Mouse (Mus musculus): Measurements from ENCODE around the gene Aox4. TPM values are rescaled to one million over a fixed set of nuclear protein-coding genes. Genes with fewer than 3 reads are reported as not detected.

The Aox4 gene
- polyA plus RNA-seq, 1 experiment = 1.0 TPM

DNA sequence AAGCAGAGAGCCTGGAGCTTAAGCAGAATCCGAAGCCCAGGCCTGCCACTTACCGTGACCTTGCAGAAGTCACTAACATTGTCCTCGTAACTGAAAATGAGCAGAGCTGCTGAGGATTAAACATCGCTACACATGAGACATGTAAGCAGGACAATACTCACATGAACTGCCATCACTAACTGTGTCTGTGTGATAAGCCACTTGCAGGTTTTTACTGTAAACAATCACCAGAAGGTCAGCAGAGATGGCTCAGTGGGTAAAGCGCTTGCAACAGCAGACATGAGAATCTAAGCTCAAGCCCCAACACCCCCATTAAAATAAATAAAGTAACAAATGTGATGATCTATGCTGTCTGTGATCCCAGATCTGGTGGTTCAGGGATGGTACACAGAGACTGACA lies 28.2 kb downstream of the Aox4 start:
- Histone ChIP-seq H3K4me3 (ENCODE audit: insufficient read depth, low read length) (no peak overlapping the region), H3K4me1 (ENCODE audit: control insufficient read depth, insufficient read depth, low read length) (no peaks in the 10 kb centered on the region), H3K27ac (ENCODE audit: insufficient read depth, low read length) (no peak overlapping the region)
- TF ChIP-seq POLR2A (IDR thresholded peaks at IDR 0.05; ENCODE audit: extremely low read depth, insufficient read depth, low read length) = no peak
- TF ChIP-seq CTCF (IDR thresholded peaks at IDR 0.05; ENCODE audit: extremely low read depth, insufficient read depth, low read length) = no peak

DNA sequence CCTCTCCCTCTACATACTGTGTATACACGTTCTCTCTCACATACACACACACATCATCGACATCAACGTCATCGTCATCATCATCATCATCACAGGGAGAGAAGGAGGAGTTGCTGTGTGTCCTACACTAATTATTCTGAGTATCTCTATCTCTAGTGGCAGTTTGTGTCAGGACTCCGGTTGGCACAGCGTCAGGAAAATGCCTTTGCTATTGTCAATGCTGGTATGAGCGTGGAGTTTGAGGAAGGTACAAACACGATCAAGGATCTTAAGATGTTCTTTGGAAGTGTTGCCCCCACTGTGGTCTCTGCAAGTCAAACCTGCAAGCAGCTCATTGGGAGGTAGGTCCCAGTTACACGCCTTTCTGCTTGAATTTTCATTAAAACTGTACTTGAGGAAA lies 28.8 kb downstream of the Aox4 start:
- H3K4me1 ChIP-seq (ENCODE audit: control insufficient read depth, insufficient read depth, low read length) = no peaks in the 10 kb centered on the region
- H3K4me3 ChIP-seq (ENCODE audit: insufficient read depth, low read length) = no peak overlapping the region
- no peak overlapping the region for H3K27ac ChIP-seq (ENCODE audit: insufficient read depth, low read length)
- TF ChIP-seq POLR2A (IDR thresholded peaks at IDR 0.05; ENCODE audit: extremely low read depth, insufficient read depth, low read length) = no peak
- no peak for TF ChIP-seq CTCF (IDR thresholded peaks at IDR 0.05; ENCODE audit: extremely low read depth, insufficient read depth, low read length)

DNA sequence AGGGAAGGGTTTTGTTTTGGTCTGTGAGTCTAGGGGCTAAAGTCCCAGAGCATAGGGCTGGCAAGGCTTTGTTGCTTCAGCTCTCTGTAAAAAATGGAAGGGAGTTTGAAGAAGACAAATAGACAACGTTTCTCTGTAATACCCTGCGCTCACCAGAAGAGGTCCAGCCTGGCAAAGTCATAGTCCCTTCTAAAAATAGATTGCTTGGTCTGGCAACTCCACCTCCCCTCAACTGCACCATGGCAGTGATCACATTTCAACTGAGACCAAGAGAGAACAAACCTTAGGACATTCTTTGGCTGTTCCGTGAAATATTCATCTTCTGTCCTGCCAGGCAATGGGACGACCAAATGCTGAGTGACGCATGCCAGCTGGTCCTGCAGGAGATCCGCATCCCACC lies 30.1 kb downstream of the Aox4 start:
- Histone ChIP-seq H3K4me3 (ENCODE audit: insufficient read depth, low read length) (no peak overlapping the region), H3K27ac (ENCODE audit: insufficient read depth, low read length) (no peak overlapping the region), H3K4me1 (ENCODE audit: control insufficient read depth, insufficient read depth, low read length) (no peaks in the 10 kb centered on the region)
- TF ChIP-seq POLR2A (IDR thresholded peaks at IDR 0.05; ENCODE audit: extremely low read depth, insufficient read depth, low read length) (no peak), CTCF (IDR thresholded peaks at IDR 0.05; ENCODE audit: extremely low read depth, insufficient read depth, low read length) (no peak)

DNA sequence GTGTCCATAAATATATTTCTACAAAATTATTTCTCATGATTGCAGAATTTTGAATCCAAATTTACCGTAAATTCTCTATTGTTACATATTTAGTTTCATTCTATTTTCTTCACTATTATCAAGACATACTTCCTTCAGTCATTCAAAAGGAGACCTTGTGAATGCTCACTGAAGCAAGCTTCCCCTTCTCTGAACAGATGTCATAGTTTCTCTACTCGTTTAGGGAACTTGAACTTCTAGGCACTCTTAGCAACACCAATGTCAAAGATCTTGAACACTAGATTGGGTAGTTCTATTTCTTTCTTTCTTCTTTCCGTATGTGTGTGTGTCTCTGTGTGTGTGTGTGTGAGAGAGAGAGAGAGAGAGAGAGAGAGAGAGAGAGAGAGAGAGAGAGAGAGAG lies 34.3 kb downstream of the Aox4 start:
- Histone ChIP-seq H3K4me1 (ENCODE audit: control insufficient read depth, insufficient read depth, low read length) (no peaks in the 10 kb centered on the region), H3K4me3 (ENCODE audit: insufficient read depth, low read length) (no peak overlapping the region), H3K27ac (ENCODE audit: insufficient read depth, low read length) (no peak overlapping the region)
- TF ChIP-seq CTCF (IDR thresholded peaks at IDR 0.05; ENCODE audit: extremely low read depth, insufficient read depth, low read length) (no peak), POLR2A (IDR thresholded peaks at IDR 0.05; ENCODE audit: extremely low read depth, insufficient read depth, low read length) (no peak)

DNA sequence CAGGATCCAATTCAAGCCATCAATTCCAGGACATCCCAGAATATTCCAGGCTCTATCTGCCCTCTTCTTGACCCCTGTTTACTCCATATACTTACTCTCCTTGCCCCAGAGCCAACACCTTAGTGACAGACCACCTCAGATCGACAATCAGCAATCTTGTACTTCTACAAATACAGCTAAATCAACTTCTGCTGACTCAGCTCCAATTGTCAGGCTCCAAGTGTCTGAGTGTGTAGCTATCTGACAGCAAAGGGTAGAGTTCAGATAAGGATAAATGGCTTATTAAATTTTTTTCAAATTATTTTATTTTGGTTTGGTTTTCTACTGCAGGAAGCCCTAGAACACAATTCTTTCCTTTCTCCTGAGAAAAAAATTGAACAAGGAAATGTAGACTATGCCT lies 38.3 kb downstream of the Aox4 start:
- Histone ChIP-seq H3K27ac (ENCODE audit: insufficient read depth, low read length) (no peak overlapping the region), H3K4me1 (ENCODE audit: control insufficient read depth, insufficient read depth, low read length) (no peaks in the 10 kb centered on the region), H3K4me3 (ENCODE audit: insufficient read depth, low read length) (no peak overlapping the region)
- TF ChIP-seq POLR2A (IDR thresholded peaks at IDR 0.05; ENCODE audit: extremely low read depth, insufficient read depth, low read length) (no peak), CTCF (IDR thresholded peaks at IDR 0.05; ENCODE audit: extremely low read depth, insufficient read depth, low read length) (no peak)

DNA sequence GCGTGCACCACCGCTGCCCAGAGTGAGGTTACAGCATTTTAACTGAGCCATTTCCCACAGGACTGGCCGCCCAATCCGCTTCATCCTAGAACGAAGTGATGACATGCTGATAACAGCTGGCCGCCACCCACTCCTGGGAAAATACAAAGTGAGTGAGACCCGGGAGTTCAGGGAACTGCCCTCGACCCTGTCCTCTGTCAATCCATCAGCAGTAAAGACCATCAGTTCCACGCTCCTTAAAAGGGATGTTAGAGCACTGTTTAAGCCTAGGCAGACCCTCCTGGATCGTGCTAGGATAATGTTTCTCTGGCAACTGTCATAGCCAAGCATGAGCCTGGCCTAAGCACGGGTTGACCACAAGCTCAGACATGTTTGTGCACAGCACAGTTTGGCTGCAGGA lies 43.3 kb downstream of the Aox4 start:
- H3K27ac ChIP-seq (ENCODE audit: insufficient read depth, low read length) = no peak overlapping the region
- no peak for TF ChIP-seq CTCF (IDR thresholded peaks at IDR 0.05; ENCODE audit: extremely low read depth, insufficient read depth, low read length)
- no peak for TF ChIP-seq POLR2A (IDR thresholded peaks at IDR 0.05; ENCODE audit: extremely low read depth, insufficient read depth, low read length)

DNA sequence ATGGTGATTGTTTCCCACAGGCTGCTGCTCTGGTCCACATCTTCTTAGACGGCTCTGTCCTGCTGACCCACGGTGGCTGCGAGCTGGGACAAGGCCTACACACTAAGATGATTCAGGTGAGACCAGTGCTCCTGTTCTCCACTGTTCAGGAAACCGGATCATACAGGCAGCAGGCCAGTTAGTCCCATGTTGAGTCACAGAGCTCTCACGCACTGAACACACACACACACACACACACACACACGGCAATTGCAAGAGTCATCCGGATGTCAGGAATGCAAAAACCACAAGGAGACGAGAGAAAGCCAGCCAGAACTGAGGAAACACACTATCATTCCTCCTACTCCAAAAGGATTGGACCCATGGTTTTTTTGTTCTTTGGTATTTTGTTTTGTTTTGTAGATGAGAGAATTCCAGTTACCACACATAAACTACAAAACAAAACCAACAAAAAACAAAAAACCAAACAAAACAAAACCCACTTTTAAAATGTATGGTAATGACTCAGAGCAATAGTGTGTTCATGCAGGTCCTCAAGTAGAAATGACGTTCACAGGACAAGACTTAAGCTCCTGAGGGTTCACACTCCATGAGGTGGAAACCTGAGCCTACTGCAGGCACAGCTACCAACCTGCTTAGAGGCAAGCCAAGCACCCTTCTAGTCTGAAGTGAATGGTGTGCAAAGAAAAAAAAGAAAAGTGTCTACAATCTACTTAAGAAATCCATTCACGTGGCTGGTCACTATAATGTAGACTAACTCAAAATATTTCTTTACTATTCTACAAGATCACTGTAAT lies 47.2 kb downstream of the Aox4 start:
- H3K27ac ChIP-seq (ENCODE audit: insufficient read depth, low read length) = no peak overlapping the region
- H3K4me3 ChIP-seq (ENCODE audit: insufficient read depth, low read length) = no peak overlapping the region
- H3K4me1 ChIP-seq (ENCODE audit: control insufficient read depth, insufficient read depth, low read length) = no peaks in the 10 kb centered on the region
- TF ChIP-seq CTCF (IDR thresholded peaks at IDR 0.05; ENCODE audit: extremely low read depth, insufficient read depth, low read length) = no peak
- no peak for TF ChIP-seq POLR2A (IDR thresholded peaks at IDR 0.05; ENCODE audit: extremely low read depth, insufficient read depth, low read length)

More for the DNA sequence above, 43.3 kb downstream of the Aox4 start:
- Histone ChIP-seq H3K4me1 (ENCODE audit: control insufficient read depth, insufficient read depth, low read length) (no peaks in the 10 kb centered on the region), H3K4me3 (ENCODE audit: insufficient read depth, low read length) (no peak overlapping the region)

DNA sequence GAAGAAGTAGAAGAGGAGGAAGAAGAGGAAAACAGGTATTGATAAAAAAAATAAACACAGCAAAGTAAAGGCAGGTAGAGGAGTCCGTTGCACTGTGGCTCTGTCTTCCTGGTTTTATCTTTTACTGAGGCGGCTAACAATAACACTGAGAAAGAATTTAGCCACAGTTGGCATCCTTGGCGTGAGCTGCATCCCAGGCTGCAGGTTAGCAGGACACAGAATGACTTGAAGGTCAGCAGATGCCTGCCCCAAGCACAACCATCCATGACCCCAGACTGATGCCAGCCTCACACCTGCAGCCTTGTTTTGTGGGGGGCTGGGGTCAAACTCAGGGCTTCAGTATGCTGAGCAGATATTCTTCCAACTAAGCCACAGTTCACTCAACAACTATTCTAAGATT lies 50.1 kb downstream of the Aox4 start:
- no peak for TF ChIP-seq POLR2A (IDR thresholded peaks at IDR 0.05; ENCODE audit: extremely low read depth, insufficient read depth, low read length)
- TF ChIP-seq CTCF (IDR thresholded peaks at IDR 0.05; ENCODE audit: extremely low read depth, insufficient read depth, low read length) = no peak
- H3K4me1 ChIP-seq (ENCODE audit: control insufficient read depth, insufficient read depth, low read length) = no peaks in the 10 kb centered on the region
- no peak overlapping the region for H3K27ac ChIP-seq (ENCODE audit: insufficient read depth, low read length)
- H3K4me3 ChIP-seq (ENCODE audit: insufficient read depth, low read length) = no peak overlapping the region

DNA sequence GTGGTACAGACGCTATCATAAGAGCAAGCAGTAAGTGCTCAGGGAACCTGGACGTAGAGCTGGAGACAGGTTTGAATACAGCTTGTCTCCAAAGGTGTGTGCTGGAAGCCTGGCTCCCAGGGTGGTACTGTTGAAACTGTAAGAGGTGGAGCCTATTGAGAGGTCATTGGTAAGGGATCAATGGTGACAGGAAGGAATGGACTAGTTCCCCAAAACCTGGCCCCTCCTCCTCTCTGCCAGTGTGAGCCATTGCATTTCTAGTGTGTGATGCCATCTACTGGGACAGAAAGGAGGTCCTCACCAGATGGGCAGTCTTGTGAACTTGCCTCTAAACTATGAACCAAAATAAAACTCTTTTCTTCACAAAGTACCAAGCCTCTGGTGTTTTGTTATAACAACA lies 58.0 kb downstream of the Aox4 start:
- H3K4me1 ChIP-seq (ENCODE audit: control insufficient read depth, insufficient read depth, low read length) = no peaks in the 10 kb centered on the region
- H3K27ac ChIP-seq (ENCODE audit: insufficient read depth, low read length) = no peak overlapping the region
- TF ChIP-seq POLR2A (IDR thresholded peaks at IDR 0.05; ENCODE audit: extremely low read depth, insufficient read depth, low read length) (no peak), CTCF (IDR thresholded peaks at IDR 0.05; ENCODE audit: extremely low read depth, insufficient read depth, low read length) (no peak; the same call in 1 of the 2 replicates)
- no peak overlapping the region for H3K4me3 ChIP-seq (ENCODE audit: insufficient read depth, low read length)

DNA sequence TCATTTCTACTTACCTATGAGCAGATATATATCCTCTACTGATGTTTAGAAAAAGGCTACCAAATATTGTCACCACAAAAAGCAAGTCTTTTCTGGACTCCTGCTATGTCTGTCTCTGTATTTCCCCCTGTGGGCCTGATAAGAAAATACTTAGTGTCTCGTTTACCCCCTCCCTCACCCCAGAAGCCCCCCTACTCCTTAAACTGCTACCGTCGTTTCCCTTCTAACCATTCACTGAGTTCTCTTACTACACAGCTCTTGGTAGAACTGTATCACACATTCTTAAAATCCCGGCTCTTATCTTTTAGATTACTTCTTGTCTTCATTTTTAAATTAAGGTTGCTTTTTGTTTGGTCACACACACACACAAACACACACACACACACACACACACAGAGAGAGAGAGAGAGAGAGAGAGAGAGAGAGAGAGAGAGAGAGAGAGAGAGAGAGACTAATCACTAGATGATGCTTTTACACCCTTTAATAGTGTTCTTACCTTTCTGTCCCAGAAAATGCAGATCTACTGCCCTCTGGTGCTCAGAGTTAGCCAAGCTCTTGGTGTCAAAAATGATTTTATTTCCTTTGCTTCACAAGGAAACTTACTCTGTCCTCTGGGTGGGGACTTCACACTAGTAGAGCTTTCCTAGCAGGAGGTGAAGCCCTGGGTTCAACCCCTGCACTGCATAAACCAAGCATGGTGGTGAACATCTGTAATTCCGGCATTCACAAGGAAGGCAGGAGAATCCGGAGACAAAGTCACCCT lies 60.8 kb downstream of the Aox4 start:
- no peaks in the 10 kb centered on the region for H3K4me1 ChIP-seq (ENCODE audit: control insufficient read depth, insufficient read depth, low read length)
- H3K4me3 ChIP-seq (ENCODE audit: insufficient read depth, low read length) = no peak overlapping the region
- TF ChIP-seq CTCF (IDR thresholded peaks at IDR 0.05; ENCODE audit: extremely low read depth, insufficient read depth, low read length) (peak; percentile 53; the same call in 1 of the 2 replicates), POLR2A (IDR thresholded peaks at IDR 0.05; ENCODE audit: extremely low read depth, insufficient read depth, low read length) (no peak)
- H3K27ac ChIP-seq (ENCODE audit: insufficient read depth, low read length) = no peak overlapping the region
